Mouse (Mus musculus) heart, adult 11 months (tissue): ENCODE results near the gene Pla2g12b.

ENCODE experiments used
- DNase-seq: peaks from one replicate; pipeline ENCODE4 v3.0.0; 2022

The Pla2g12b gene

GRCm38 (mm10) chr10:59470451-59470850 is 67.0 kb downstream of the Pla2g12b start:
- DNase-seq = peak; percentile 95
